8 mouse cellular contexts compared by ENCODE assay signal in the genomic region with DNA sequence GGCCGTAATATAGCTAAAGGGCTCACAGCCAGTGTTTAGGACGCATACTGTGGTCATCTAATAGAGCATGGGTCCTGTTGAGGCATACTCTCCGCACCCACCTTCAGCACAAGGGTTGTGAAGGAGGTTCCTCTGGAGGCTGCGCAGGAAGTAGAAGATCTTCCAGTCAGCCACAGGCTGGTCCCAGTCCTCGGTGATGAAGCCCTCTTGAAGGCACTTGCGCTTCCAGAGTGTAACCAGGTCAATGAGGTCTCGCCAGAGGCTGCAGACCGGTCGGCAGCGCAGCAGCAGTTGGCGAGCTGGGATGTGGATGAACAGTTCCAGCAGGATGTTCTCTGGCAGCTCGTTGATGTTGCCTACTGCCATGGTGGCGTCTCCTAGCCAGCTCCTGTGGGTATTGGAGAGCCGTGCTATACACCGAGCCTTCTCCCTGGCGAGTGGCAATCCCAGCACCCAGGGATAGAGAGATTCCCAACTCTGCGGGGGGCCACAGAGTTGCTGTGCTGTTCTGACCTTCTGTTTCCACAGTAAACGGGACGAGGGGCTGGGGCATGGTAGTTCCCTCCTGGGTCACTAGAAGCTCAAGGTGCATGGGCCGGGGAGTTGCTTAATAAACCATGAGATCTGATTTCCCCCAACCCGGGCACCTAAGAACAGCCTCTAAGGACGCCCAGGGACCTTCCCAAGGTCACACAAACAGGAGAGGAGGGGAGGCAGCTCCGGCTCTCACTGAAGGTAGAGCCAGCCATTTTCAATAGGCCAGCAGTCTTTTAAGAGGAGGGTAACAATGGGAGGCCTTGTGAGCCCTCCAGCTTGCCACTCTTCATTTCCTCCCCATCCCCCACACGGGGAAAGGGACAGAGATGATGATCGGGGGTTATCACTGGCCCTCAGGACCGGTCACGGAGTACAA. TPM values are rescaled to one million over a fixed set of nuclear protein-coding genes. Genes with fewer than 3 reads are reported as not detected.
DNase-seq lines count a peak whose midpoint lies in the region; ATAC-seq and TF ChIP-seq lines count a peak whose summit lies in the region.

No protein-coding gene starts in this region.

- H3K27ac ChIP-seq in intestine, embryonic 14.5 days (ENCODE audit: low read depth): no peak overlapping the region
- H3K27ac ChIP-seq in liver, embryonic 16.5 days (ENCODE audit: low read length): no peak overlapping the region
- no peak overlapping the region for H3K27ac ChIP-seq in stomach, postnatal 0 days (replicated peaks)

- no peak for ATAC-seq in intestine, embryonic 14.5 days (replicated peaks; ENCODE audit: low FRiP score, low TSS enrichment, low read depth)
- ATAC-seq in liver, embryonic 16.5 days (ENCODE audit: low read depth): no peak
- no peak for ATAC-seq in stomach, postnatal 0 days (ENCODE audit: low FRiP score, low TSS enrichment)
- no peak for ATAC-seq in granulocyte monocyte progenitor cell, adult 5-6 weeks (replicated peaks; ENCODE audit: poor library complexity, severe bottlenecking)

- TF ChIP-seq EP300 in stomach, postnatal 0 days (optimal IDR thresholded peaks at IDR 0.05): no peak

- no peaks in the 10 kb centered on the region; the same call in 1 of the 2 replicates for H3K36me3 ChIP-seq in intestine, embryonic 14.5 days (ENCODE audit: control insufficient read depth, insufficient read depth, low read length)
- H3K36me3 ChIP-seq in liver, embryonic 16.5 days (ENCODE audit: control insufficient read depth, insufficient read depth): no peaks in the 10 kb centered on the region
- no peaks in the 10 kb centered on the region for H3K36me3 ChIP-seq in stomach, postnatal 0 days (ENCODE audit: control insufficient read depth, insufficient read depth, low read length)

- DNase-seq in heart, adult 11 months: peak; percentile 93
- DNase-seq in heart, postnatal 36 days: no peak
- peak; percentile 43 for DNase-seq in A20 (ENCODE audit: low read depth, low spot score)
- DNase-seq in cerebellum, postnatal 25 days: peak; percentile 66
- no peak for DNase-seq in intestine, embryonic 14.5 days (ENCODE audit: low spot score)
- DNase-seq in stomach, postnatal 0 days (ENCODE audit: low spot score): no peak

- H3K9ac ChIP-seq in intestine, embryonic 14.5 days (ENCODE audit: low read length): peak overlapping the region; percentile 40
- no peak overlapping the region; the same call in 1 of the 2 replicates for H3K9ac ChIP-seq in liver, embryonic 16.5 days (ENCODE audit: low read depth, low read length)
- H3K9ac ChIP-seq in stomach, postnatal 0 days (ENCODE audit: low read length): peak overlapping the region; percentile 71

- intact Hi-C loops in heart, postnatal 36 days (cut with DNase I): no loop called here

- H3K9me3 ChIP-seq in intestine, embryonic 14.5 days (ENCODE audit: control insufficient read depth, low read length): no peaks in the 10 kb centered on the region
- no peaks in the 10 kb centered on the region for H3K9me3 ChIP-seq in liver, embryonic 16.5 days (replicated peaks; ENCODE audit: control insufficient read depth, low read length)
- H3K9me3 ChIP-seq in stomach, postnatal 0 days (ENCODE audit: control insufficient read depth, low read length): no peaks in the 10 kb centered on the region

- H3K4me3 ChIP-seq in intestine, embryonic 14.5 days (ENCODE audit: low read depth, low read length): peak overlapping the region; percentile 55
- H3K4me3 ChIP-seq in liver, embryonic 16.5 days (ENCODE audit: low read depth, low read length): peak overlapping the region; percentile 65
- peak overlapping the region; percentile 59 for H3K4me3 ChIP-seq in stomach, postnatal 0 days (ENCODE audit: low read depth, low read length)

- H3K4me1 ChIP-seq in intestine, embryonic 14.5 days (replicated peaks; ENCODE audit: control insufficient read depth, insufficient read depth, low read length): no peaks in the 10 kb centered on the region; the same call in 1 of the 2 replicates
- H3K4me1 ChIP-seq in liver, embryonic 16.5 days (ENCODE audit: control insufficient read depth, low read depth, low read length): peaks cover 19% of the 10 kb centered on the region
- no peaks in the 10 kb centered on the region for H3K4me1 ChIP-seq in stomach, postnatal 0 days (replicated peaks; ENCODE audit: control insufficient read depth, insufficient read depth)

- 30% methylated on average over 27 of the region's 27 CpGs for WGBS in intestine, embryonic 14.5 days
- 44% methylated on average over 27 of the region's 27 CpGs for WGBS in liver, embryonic 16.5 days (ENCODE audit: insufficient replicate concordance)
- 45% methylated on average over 27 of the region's 27 CpGs for WGBS in stomach, postnatal 0 days

- peak overlapping the region; percentile 98 for H3K4me2 ChIP-seq in intestine, embryonic 14.5 days (ENCODE audit: low read length)
- peak overlapping the region; percentile 96 for H3K4me2 ChIP-seq in liver, embryonic 16.5 days (ENCODE audit: low read depth, low read length)
- H3K4me2 ChIP-seq in stomach, postnatal 0 days (replicated peaks; ENCODE audit: low read depth): peak overlapping the region; percentile 99

- H3K27me3 ChIP-seq in intestine, embryonic 14.5 days (replicated peaks; ENCODE audit: control insufficient read depth, insufficient read depth, low read length): peaks cover 40% of the 10 kb centered on the region
- H3K27me3 ChIP-seq in liver, embryonic 16.5 days (ENCODE audit: control insufficient read depth, insufficient read depth, low read depth, low read length): peaks cover 57% of the 10 kb centered on the region
- peaks cover 7% of the 10 kb centered on the region; the same call in 1 of the 2 replicates for H3K27me3 ChIP-seq in stomach, postnatal 0 days (ENCODE audit: control insufficient read depth, insufficient read depth, low read length)

- TF ChIP-seq CTCF in stomach, postnatal 0 days (IDR thresholded peaks at IDR 0.05; ENCODE audit: low read depth): no peak

RNA-seq across cellular contexts. Expression of a gene that starts 1.6 kb away (rescaled TPM):
- total RNA-seq in heart, postnatal 36 days (2021): 10 to 100 TPM; 18.2 to 18.8 TPM
- 13.3 and 14.2 TPM in 2 replicates for polyA plus RNA-seq in intestine, embryonic 14.5 days (2014; fragmentation: Nextera tagmentation; extraction: Ambion mirVana)
- 0.63 and 0.71 TPM in 2 replicates for polyA plus RNA-seq in liver, embryonic 16.5 days (2015; fragmentation: Nextera tagmentation; extraction: Ambion mirVana)
- 4.1 TPM in 2 replicates for polyA plus RNA-seq in stomach, postnatal 0 days (2015; fragmentation: Nextera tagmentation; extraction: Ambion mirVana)
- 2.0 and 2.8 TPM in 2 replicates for total RNA-seq in granulocyte monocyte progenitor cell, adult 5-6 weeks (2014; fragmentation: Nextera tagmentation)
- 0.26 and 2.1 TPM in 2 replicates for total RNA-seq in granulocyte monocyte progenitor cell, adult 5-6 weeks (2017)

RNA-seq across cellular contexts. Expression of a gene that starts 1.7 kb away (rescaled TPM):
- under 1 TPM in 1 of 2 experiments, not detected in 1; 0.19 TPM for total RNA-seq in heart, postnatal 36 days (2021)
- 0.50 and 0.65 TPM in 2 replicates for polyA plus RNA-seq in intestine, embryonic 14.5 days (2014; fragmentation: Nextera tagmentation; extraction: Ambion mirVana)
- polyA plus RNA-seq in liver, embryonic 16.5 days (2015; fragmentation: Nextera tagmentation; extraction: Ambion mirVana): not detected in 2 replicates
- polyA plus RNA-seq in stomach, postnatal 0 days (2015; fragmentation: Nextera tagmentation; extraction: Ambion mirVana): 0.55 and 0.76 TPM in 2 replicates
- total RNA-seq in granulocyte monocyte progenitor cell, adult 5-6 weeks (2014; fragmentation: Nextera tagmentation): not detected in 2 replicates
- total RNA-seq in granulocyte monocyte progenitor cell, adult 5-6 weeks (2017): not detected in 2 replicates

RNA-seq across cellular contexts. Expression of a gene that starts 6.8 kb away (rescaled TPM):
- total RNA-seq in heart, postnatal 36 days (2021): 10 to 100 TPM; 38.9 to 40.3 TPM
- 12.6 and 13.2 TPM in 2 replicates for polyA plus RNA-seq in intestine, embryonic 14.5 days (2014; fragmentation: Nextera tagmentation; extraction: Ambion mirVana)
- 10.6 and 11.4 TPM in 2 replicates for polyA plus RNA-seq in liver, embryonic 16.5 days (2015; fragmentation: Nextera tagmentation; extraction: Ambion mirVana)
- 26.8 and 28.1 TPM in 2 replicates for polyA plus RNA-seq in stomach, postnatal 0 days (2015; fragmentation: Nextera tagmentation; extraction: Ambion mirVana)
- 19.1 and 33.4 TPM in 2 replicates for total RNA-seq in granulocyte monocyte progenitor cell, adult 5-6 weeks (2014; fragmentation: Nextera tagmentation)
- 5.6 and 13.8 TPM in 2 replicates for total RNA-seq in granulocyte monocyte progenitor cell, adult 5-6 weeks (2017)

RNA-seq across cellular contexts. Expression of a gene that starts 28.2 kb away (rescaled TPM):
- under 1 TPM; 0.05 to 0.11 TPM for total RNA-seq in heart, postnatal 36 days (2021)
- polyA plus RNA-seq in intestine, embryonic 14.5 days (2014; fragmentation: Nextera tagmentation; extraction: Ambion mirVana): 0.19 and 0.34 TPM in 2 replicates
- 0.04 TPM in 2 replicates for polyA plus RNA-seq in liver, embryonic 16.5 days (2015; fragmentation: Nextera tagmentation; extraction: Ambion mirVana)
- 0.01 TPM in 1 of 2 replicates, not detected in the other for polyA plus RNA-seq in stomach, postnatal 0 days (2015; fragmentation: Nextera tagmentation; extraction: Ambion mirVana)
- not detected in 2 replicates for total RNA-seq in granulocyte monocyte progenitor cell, adult 5-6 weeks (2014; fragmentation: Nextera tagmentation)
- 0.05 TPM in 1 of 2 replicates, not detected in the other for total RNA-seq in granulocyte monocyte progenitor cell, adult 5-6 weeks (2017)

RNA-seq across cellular contexts. Expression of a gene that starts 28.5 kb away (rescaled TPM):
- 10 to 100 TPM; 10.6 to 11.9 TPM for total RNA-seq in heart, postnatal 36 days (2021)
- 47.5 and 48.1 TPM in 2 replicates for polyA plus RNA-seq in intestine, embryonic 14.5 days (2014; fragmentation: Nextera tagmentation; extraction: Ambion mirVana)
- 12.4 and 13.9 TPM in 2 replicates for polyA plus RNA-seq in liver, embryonic 16.5 days (2015; fragmentation: Nextera tagmentation; extraction: Ambion mirVana)
- polyA plus RNA-seq in stomach, postnatal 0 days (2015; fragmentation: Nextera tagmentation; extraction: Ambion mirVana): 24.6 and 25.0 TPM in 2 replicates
- total RNA-seq in granulocyte monocyte progenitor cell, adult 5-6 weeks (2014; fragmentation: Nextera tagmentation): 27.7 and 36.6 TPM in 2 replicates
- total RNA-seq in granulocyte monocyte progenitor cell, adult 5-6 weeks (2017): 4.3 and 10.0 TPM in 2 replicates

Comparison
In these comparisons a context has a peak if more than half of its experiments do, and no peak if none do; other contexts are left out.
1. DNase-seq: peak in heart, adult 11 months (single experiment), A20 (single experiment) and cerebellum, postnatal 25 days (2 of 2); none in heart, postnatal 36 days (0 of 2), intestine, embryonic 14.5 days (single experiment) and stomach, postnatal 0 days (single experiment).
2. Peak in every context shown above with its lines, with median percentiles within 50 percentile points of each other: H3K4me2 ChIP-seq and H3K4me3 ChIP-seq.